Mouse (Mus musculus) kidney, embryonic 16.5 days (tissue): ENCODE results near the gene Adm2. TPM values are rescaled to one million over a fixed set of nuclear protein-coding genes. Genes with fewer than 3 reads are reported as not detected.

Source experiments
- ATAC-seq: fragments of 200-750 bp; cut with Nextera tagmentation; 2 replicates; pipeline ENCODE4 v1.8.0; 2017; ENCODE audit warnings: moderate TSS enrichment; ENCODE audit not compliant: low FRiP score, low TSS enrichment
- H3K27ac ChIP-seq: fragments of 300-500 bp; sonication (generic); 2 replicates; pipeline ENCODE4 v1.5.1; 2014; ENCODE audit warnings: low read length
- H3K27me3 ChIP-seq: fragments of 300-500 bp; sonication (generic); 2 replicates; pipeline ENCODE4 v1.6.1; 2014; ENCODE audit warnings: low read length, control low read depth, mixed read lengths; ENCODE audit not compliant: insufficient read depth
- H3K36me3 ChIP-seq: fragments of 300-500 bp; sonication (generic); 2 replicates; pipeline ENCODE4 v1.6.1; 2014; ENCODE audit warnings: low read length, control low read depth, mixed read lengths; ENCODE audit not compliant: insufficient read depth
- H3K4me1 ChIP-seq: fragments of 300-500 bp; sonication (generic); 2 replicates; pipeline ENCODE4 v1.6.1; 2014; ENCODE audit warnings: low read length, control low read depth, mixed read lengths; ENCODE audit not compliant: insufficient read depth
- H3K4me2 ChIP-seq: fragments of 300-500 bp; sonication (generic); replicated peaks from 2 replicates; pipeline ENCODE4 v1.6.1; 2014; ENCODE audit warnings: low read depth, low read length
- H3K4me3 ChIP-seq: fragments of 300-500 bp; sonication (generic); 2 replicates; pipeline ENCODE4 v1.5.1; 2014; ENCODE audit warnings: mild to moderate bottlenecking, low read length
- H3K9ac ChIP-seq: fragments of 300-500 bp; sonication (generic); replicated peaks from 2 replicates; pipeline ENCODE4 v1.6.1; 2014; ENCODE audit warnings: low read length
- H3K9me3 ChIP-seq: fragments of 300-500 bp; sonication (generic); 2 replicates; pipeline ENCODE4 v1.6.1; 2016; ENCODE audit warnings: low read length, control low read depth
- WGBS: fragments of 180-500 bp; shearing (Covaris S2); extraction: QIAGEN DNeasy Blood & Tissue Kit; methylation state at CpG from one replicate; pipeline ENCODE4 v1.1.7; 2014; 5-methylcytosine and 5-hydroxymethylcytosine counted together
- polyA plus RNA-seq: library from polyadenylated mRNA; unstranded; fragments of >200 nt; fragmentation: Nextera tagmentation; extraction: Ambion mirVana; gene quantifications from 2 replicates; pipeline ENCODE4 v1.2.1, GENCODE M21; 2015

Adm2 gene
- polyA plus RNA-seq, 1 experiment from 2014 or later = 1.5 TPM

GRCm38 (mm10) chr15:89289455-89289854 lies 33.1 kb upstream of the Adm2 start:
- 93% methylated on average over 11 of the region's 11 CpGs for WGBS
- H3K36me3 ChIP-seq = peaks cover 76% of the 10 kb centered on the region

DNA sequence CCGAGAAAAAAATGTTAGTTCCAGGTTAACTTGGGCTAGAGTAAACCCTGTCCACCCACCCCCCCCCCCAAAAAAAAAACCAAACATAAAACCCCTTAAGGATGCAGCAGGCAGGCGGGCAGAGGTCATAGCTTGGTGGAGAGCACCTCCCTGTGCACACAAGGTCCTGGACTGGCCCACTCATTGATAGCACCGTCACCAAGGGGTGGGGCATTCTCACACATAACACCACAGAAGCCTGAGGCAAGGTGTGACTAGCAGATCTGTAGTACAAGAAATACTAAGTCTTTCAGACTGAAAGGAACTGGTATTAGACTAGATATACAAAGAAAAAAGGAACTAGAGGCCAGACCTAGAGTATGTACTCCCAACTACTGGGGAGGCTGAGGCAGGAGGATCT lies 31.0 kb upstream of the Adm2 start:
- Histone ChIP-seq H3K9me3 (no peaks in the 10 kb centered on the region), H3K27me3 (no peaks in the 10 kb centered on the region), H3K36me3 (peaks cover 85% of the 10 kb centered on the region), H3K4me2 (no peak overlapping the region), H3K4me3 (no peak overlapping the region), H3K9ac (no peak overlapping the region), H3K27ac (no peak overlapping the region), H3K4me1 (no peaks in the 10 kb centered on the region)
- WGBS = 76% methylated on average over 3 of the region's 3 CpGs
- ATAC-seq = no peak

More at GRCm38 (mm10) chr15:89289455-89289854, 33.1 kb upstream of the Adm2 start:
- no peaks in the 10 kb centered on the region for H3K4me1 ChIP-seq
- H3K4me2 ChIP-seq = no peak overlapping the region
- no peaks in the 10 kb centered on the region for H3K9me3 ChIP-seq
- ATAC-seq = no peak
- H3K27me3 ChIP-seq = no peaks in the 10 kb centered on the region
- H3K4me3 ChIP-seq = no peak overlapping the region
- no peak overlapping the region for H3K9ac ChIP-seq
- no peak overlapping the region for H3K27ac ChIP-seq

DNA sequence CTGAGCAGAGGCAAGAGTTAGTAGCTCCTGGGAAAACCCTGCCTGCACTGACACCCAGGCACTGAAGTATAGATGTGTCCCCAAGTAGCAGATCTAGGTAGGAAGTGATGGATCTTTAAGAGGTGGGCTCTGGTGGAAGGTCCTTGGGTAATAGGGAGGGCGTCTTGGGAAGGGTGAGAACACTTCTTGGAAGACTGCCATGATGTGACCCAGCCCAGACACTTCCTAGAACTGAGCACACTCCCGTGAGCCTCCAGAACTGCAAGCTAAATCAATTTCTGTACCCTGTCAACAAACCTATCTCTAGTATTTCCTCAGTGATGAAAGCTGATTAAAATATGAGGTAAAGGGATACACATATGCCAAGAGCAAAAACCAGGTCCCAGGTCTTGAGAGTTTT lies 29.7 kb upstream of the Adm2 start:
- WGBS = 69% methylated on average over 2 of the region's 2 CpGs
- ATAC-seq = no peak

GRCm38 (mm10) chr15:89293778-89294177 lies 28.7 kb upstream of the Adm2 start:
- no peak overlapping the region for H3K27ac ChIP-seq
- no peaks in the 10 kb centered on the region for H3K4me1 ChIP-seq
- H3K9ac ChIP-seq = no peak overlapping the region
- ATAC-seq = no peak
- no peaks in the 10 kb centered on the region for H3K27me3 ChIP-seq
- H3K4me2 ChIP-seq = no peak overlapping the region
- H3K4me3 ChIP-seq = no peak overlapping the region
- 91% methylated on average over 10 of the region's 10 CpGs for WGBS
- no peaks in the 10 kb centered on the region for H3K9me3 ChIP-seq
- peaks cover 76% of the 10 kb centered on the region for H3K36me3 ChIP-seq

More for the DNA sequence above, 29.7 kb upstream of the Adm2 start:
- no peak overlapping the region for H3K4me2 ChIP-seq
- H3K36me3 ChIP-seq = peaks cover 79% of the 10 kb centered on the region
- no peaks in the 10 kb centered on the region for H3K4me1 ChIP-seq
- no peak overlapping the region for H3K4me3 ChIP-seq
- H3K9ac ChIP-seq = no peak overlapping the region
- H3K9me3 ChIP-seq = no peaks in the 10 kb centered on the region
- no peak overlapping the region for H3K27ac ChIP-seq
- H3K27me3 ChIP-seq = no peaks in the 10 kb centered on the region

GRCm38 (mm10) chr15:89295580-89296165 lies 26.8 kb upstream of the Adm2 start:
- Histone ChIP-seq H3K27ac (no peak overlapping the region), H3K4me1 (no peaks in the 10 kb centered on the region), H3K4me3 (no peak overlapping the region), H3K27me3 (no peaks in the 10 kb centered on the region), H3K9ac (no peak overlapping the region), H3K4me2 (no peak overlapping the region), H3K9me3 (no peaks in the 10 kb centered on the region), H3K36me3 (peaks cover 77% of the 10 kb centered on the region)
- no peak for ATAC-seq
- WGBS = 82% methylated on average over 8 of the region's 8 CpGs

- no peaks in the 10 kb centered on the region for H3K4me1 ChIP-seq
- peaks cover 78% of the 10 kb centered on the region for H3K36me3 ChIP-seq
- H3K9ac ChIP-seq = no peak overlapping the region
- H3K27ac ChIP-seq = no peak overlapping the region
- H3K4me2 ChIP-seq = no peak overlapping the region
- 56% methylated on average over 1 of the region's 1 CpGs for WGBS
- no peaks in the 10 kb centered on the region for H3K9me3 ChIP-seq
- no peaks in the 10 kb centered on the region for H3K27me3 ChIP-seq
- H3K4me3 ChIP-seq = no peak overlapping the region
- ATAC-seq = no peak
These were observed 26.1 kb upstream of the Adm2 start for GRCm38 (mm10) chr15:89296465-89296864.

- no peak for ATAC-seq
- Histone ChIP-seq H3K9ac (no peak overlapping the region), H3K27ac (no peak overlapping the region), H3K9me3 (no peaks in the 10 kb centered on the region), H3K4me2 (no peak overlapping the region), H3K4me1 (no peaks in the 10 kb centered on the region), H3K4me3 (no peak overlapping the region), H3K36me3 (peaks cover 80% of the 10 kb centered on the region), H3K27me3 (no peaks in the 10 kb centered on the region)
- 92% methylated on average over 2 of the region's 2 CpGs for WGBS
These were observed 24.8 kb upstream of the Adm2 start for GRCm38 (mm10) chr15:89297695-89298094.

DNA sequence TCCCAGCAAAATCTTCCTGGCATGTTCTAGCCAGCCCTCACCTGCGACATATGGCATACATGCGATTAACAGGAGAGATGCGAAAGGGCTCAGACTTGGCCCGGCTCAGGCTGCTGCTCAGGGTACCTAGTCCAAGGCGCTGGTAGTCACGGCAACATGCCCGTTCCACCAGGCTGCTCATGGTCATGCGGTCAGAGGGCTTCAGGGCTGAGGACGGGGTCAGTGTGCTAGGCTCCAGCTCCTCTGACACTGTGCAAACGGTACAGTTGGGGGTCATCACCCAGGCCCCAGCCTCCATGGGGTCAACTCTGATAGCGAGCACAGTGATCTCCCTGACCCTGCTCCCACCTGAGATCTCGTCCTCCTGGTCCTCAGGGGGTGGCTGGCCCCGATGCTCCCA lies 22.3 kb upstream of the Adm2 start:
- Histone ChIP-seq H3K4me1 (no peaks in the 10 kb centered on the region), H3K27me3 (no peaks in the 10 kb centered on the region), H3K9ac (no peak overlapping the region), H3K27ac (no peak overlapping the region), H3K4me2 (no peak overlapping the region), H3K4me3 (no peak overlapping the region), H3K36me3 (peaks cover 77% of the 10 kb centered on the region), H3K9me3 (no peaks in the 10 kb centered on the region)
- ATAC-seq = no peak; the same call in 1 of the 2 replicates
- 86% methylated on average over 13 of the region's 13 CpGs for WGBS

- no peaks in the 10 kb centered on the region for H3K9me3 ChIP-seq
- peaks cover 77% of the 10 kb centered on the region for H3K36me3 ChIP-seq
- H3K4me2 ChIP-seq = no peak overlapping the region
- WGBS = 92% methylated on average over 8 of the region's 8 CpGs
- no peaks in the 10 kb centered on the region for H3K4me1 ChIP-seq
- no peak overlapping the region for H3K9ac ChIP-seq
- H3K4me3 ChIP-seq = no peak overlapping the region
- H3K27ac ChIP-seq = no peak overlapping the region
- no peak for ATAC-seq
- H3K27me3 ChIP-seq = no peaks in the 10 kb centered on the region
These were observed 21.9 kb upstream of the Adm2 start for GRCm38 (mm10) chr15:89300600-89300999.

DNA sequence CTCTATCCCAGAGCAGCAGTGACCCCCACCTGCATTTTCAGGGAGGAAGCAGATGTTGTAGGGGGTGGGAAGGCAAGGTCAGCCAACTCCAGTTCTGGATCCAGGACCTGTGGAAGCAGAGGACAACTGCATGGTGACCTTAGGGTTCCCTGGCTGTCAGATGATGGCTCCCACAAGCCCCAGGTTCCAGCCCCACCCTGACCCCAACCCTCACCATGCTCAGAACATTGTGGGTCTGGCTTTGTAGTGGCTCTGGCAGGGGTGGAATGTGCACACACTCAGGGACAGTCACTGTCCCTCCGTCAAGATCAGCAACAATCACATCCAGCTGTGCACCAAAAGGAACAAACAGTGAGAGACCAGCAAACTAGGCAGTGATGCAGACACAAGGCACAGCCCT lies 16.6 kb upstream of the Adm2 start:
- Histone ChIP-seq H3K4me2 (no peak overlapping the region), H3K9me3 (no peaks in the 10 kb centered on the region), H3K4me1 (no peaks in the 10 kb centered on the region), H3K36me3 (peaks cover 52% of the 10 kb centered on the region), H3K4me3 (no peak overlapping the region), H3K27me3 (no peaks in the 10 kb centered on the region), H3K27ac (no peak overlapping the region), H3K9ac (no peak overlapping the region)
- no peak for ATAC-seq
- 60% methylated on average over 1 of the region's 1 CpGs for WGBS
